Mouse (Mus musculus): ENCODE data around the gene Ralgps1.

GRCm38 (mm10) chr2:33343413-33343812 lies 27.9 kb downstream of the Ralgps1 start:
- no peak for TF ChIP-seq GATA1 (IDR thresholded peaks at IDR 0.05; ENCODE audit: low read length)
- TF ChIP-seq TAL1 (IDR thresholded peaks at IDR 0.05; ENCODE audit: low read length): no peak
